Mouse (Mus musculus) spleen, postnatal 36 days (tissue): ENCODE results near the gene Gtsf1.
"Not testable (repeated sequence)": the region's sequence is repeated elsewhere in the genome, so short reads cannot be mapped to it uniquely, and the experiment has no call there.

Source experiments
- DNase-seq, 2 experiments: peaks; one replicate each; pipeline ENCODE4 v3.0.0; 2022; ENCODE audit warnings: low spot score in 2 of 2, mixed read lengths in 1 of 2

Gtsf1 gene

GRCm38 (mm10) chr15:103430241-103430640 lies at the start of gene Gtsf1:
TSS of gene Gtsf1 (minus strand) at chr15:103430470.
- no peak for DNase-seq

GRCm38 (mm10) chr15:103479080-103479606 lies 48.9 kb upstream of the Gtsf1 start:
- no peak for DNase-seq

GRCm38 (mm10) chr15:103473769-103474168 lies 43.5 kb upstream of the Gtsf1 start:
- DNase-seq = no peak

GRCm38 (mm10) chr15:103473182-103473581 lies 42.9 kb upstream of the Gtsf1 start:
- DNase-seq = no peak

GRCm38 (mm10) chr15:103472265-103472664 lies 42.0 kb upstream of the Gtsf1 start:
- DNase-seq = no peak

GRCm38 (mm10) chr15:103471488-103472194 lies 41.4 kb upstream of the Gtsf1 start:
- no peak for DNase-seq

- DNase-seq = peak in 1 of 2 experiments; percentile 19
Measured at GRCm38 (mm10) chr15:103462539-103463261, 32.4 kb upstream of the Gtsf1 start.

- DNase-seq = peak; percentile 9 to 35
Measured at GRCm38 (mm10) chr15:103454449-103454848, 24.2 kb upstream of the Gtsf1 start.

- peak; percentile 92 to 93 for DNase-seq
Measured at GRCm38 (mm10) chr15:103453551-103454218, 23.4 kb upstream of the Gtsf1 start, which contains the start of gene Nckap1l. TSS of gene Nckap1l (plus strand) at chr15:103453794.

GRCm38 (mm10) chr15:103448369-103448768 lies 18.1 kb upstream of the Gtsf1 start, which contains the start of gene Gtsf2:
TSS of gene Gtsf2 (minus strand) at chr15:103448469.
- DNase-seq = no peak

- DNase-seq = not testable (repeated sequence)
Measured at GRCm38 (mm10) chr15:103445966-103446365, 15.7 kb upstream of the Gtsf1 start.

GRCm38 (mm10) chr15:103427017-103427416 lies 3.3 kb downstream of the Gtsf1 start:
- DNase-seq = no peak

GRCm38 (mm10) chr15:103405586-103405985 lies 24.7 kb downstream of the Gtsf1 start:
- not testable (repeated sequence) for DNase-seq

- DNase-seq = no peak
Measured at GRCm38 (mm10) chr15:103401361-103401760, 28.9 kb downstream of the Gtsf1 start.

- no peak for DNase-seq
Measured at GRCm38 (mm10) chr15:103393577-103393976, 36.7 kb downstream of the Gtsf1 start.

- DNase-seq = no peak
Measured at GRCm38 (mm10) chr15:103388556-103389145, 41.6 kb downstream of the Gtsf1 start.

- no peak for DNase-seq
Measured at GRCm38 (mm10) chr15:103383771-103384488, 46.3 kb downstream of the Gtsf1 start.

GRCm38 (mm10) chr15:103382795-103383406 lies 47.4 kb downstream of the Gtsf1 start:
- peak in 1 of 2 experiments; percentile 10 for DNase-seq

GRCm38 (mm10) chr15:103382075-103382474 lies 48.2 kb downstream of the Gtsf1 start:
- DNase-seq = no peak

- DNase-seq = no peak
Measured at GRCm38 (mm10) chr15:103378665-103379356, 51.5 kb downstream of the Gtsf1 start.
